Mouse (Mus musculus) heart, postnatal 0 days (tissue): ENCODE measurements around the gene Sbno2. TPM values are rescaled to one million over a fixed set of nuclear protein-coding genes. Genes with fewer than 3 reads are reported as not detected.

Source experiments
- ATAC-seq: fragments of 200-750 bp; cut with Nextera tagmentation; 2 replicates; pipeline ENCODE4 v1.8.0; 2017; ENCODE audit warnings: low read depth, moderate number of reproducible peaks, moderate library complexity; ENCODE audit not compliant: insufficient read depth
- DNase-seq: peaks from one replicate; pipeline ENCODE4 v3.0.0-alpha.2; 2016; ENCODE audit warnings: low spot score
- H3K27ac ChIP-seq: fragments of 300-500 bp; sonication (generic); 2 replicates; pipeline ENCODE4 v1.5.1; 2014; ENCODE audit warnings: low read depth, mild to moderate bottlenecking
- H3K27me3 ChIP-seq: fragments of 300-500 bp; sonication (generic); 2 replicates; pipeline ENCODE4 v1.6.1; 2014; ENCODE audit warnings: low read length, mixed read lengths; ENCODE audit not compliant: control insufficient read depth, insufficient read depth
- H3K36me3 ChIP-seq: fragments of 300-500 bp; sonication (generic); replicated peaks from 2 replicates; pipeline ENCODE4 v1.6.1; 2014; ENCODE audit warnings: low read length, mixed read lengths; ENCODE audit not compliant: control insufficient read depth, insufficient read depth
- H3K4me1 ChIP-seq: fragments of 300-500 bp; sonication (generic); 2 replicates; pipeline ENCODE4 v1.6.1; 2014; ENCODE audit warnings: antibody characterized with exemption; ENCODE audit not compliant: control insufficient read depth, insufficient read depth
- H3K4me2 ChIP-seq: fragments of 300-500 bp; sonication (generic); 2 replicates; pipeline ENCODE4 v1.6.1; 2014; ENCODE audit warnings: low read depth, mild to moderate bottlenecking, low read length, moderate library complexity
- H3K4me3 ChIP-seq: fragments of 300-500 bp; sonication (generic); 2 replicates; pipeline ENCODE4 v1.5.1; 2014; ENCODE audit warnings: low read depth, low read length
- H3K9ac ChIP-seq: fragments of 300-500 bp; sonication (generic); replicated peaks from 2 replicates; pipeline ENCODE4 v1.6.1; 2014; ENCODE audit warnings: low read depth, low read length, mixed read lengths
- H3K9me3 ChIP-seq: fragments of 300-500 bp; sonication (generic); replicated peaks from 2 replicates; pipeline ENCODE4 v1.6.1; 2016; ENCODE audit warnings: low read length; ENCODE audit not compliant: control insufficient read depth
- CTCF ChIP-seq: IDR thresholded peaks from 2 replicates; pipeline ENCODE4 v1.5.1; 2016; ENCODE audit warnings: antibody characterized with exemption, control low read depth, low read depth
- EP300 ChIP-seq: IDR thresholded peaks from 2 replicates; pipeline ENCODE4 v1.6.1; 2016; ENCODE audit warnings: antibody characterized with exemption, low read depth
- whole genome bisulfite sequencing: fragments of 180-500 bp; shearing (Covaris S2); extraction: QIAGEN DNeasy Blood & Tissue Kit; methylation state at CpG from one replicate; pipeline ENCODE4 v1.1.7; 2014; 5-methylcytosine and 5-hydroxymethylcytosine counted together
- polyA plus RNA-seq: library from polyadenylated mRNA; unstranded; fragments of >200 nt; fragmentation: Nextera tagmentation; extraction: Ambion mirVana; gene quantifications from 2 replicates; pipeline ENCODE4 v1.2.1, GENCODE M21; 2015
- total RNA-seq: library from RNA; depleted of rRNA; stranded (reverse); fragments of >200 nt; gene quantifications from 2 replicates; pipeline ENCODE4 v1.2.3, GENCODE M21; 2014; ENCODE audit warnings: low replicate concordance; rRNA removed

Sbno2 gene
- total RNA-seq (21.1 and 22.0 TPM in 2 replicates), polyA plus RNA-seq (5.9 and 6.3 TPM in 2 replicates)

GRCm38 (mm10) chr10:80105460-80105859 lies at the start of gene Sbno2:
Sbno2 (minus strand) TSS chr10:80105571.
- no peak within 1 kb of the TSS for H3K4me2 ChIP-seq
- peaks cover 10% of the 10 kb centered on the region for H3K4me1 ChIP-seq
- TF ChIP-seq EP300: no peak
- TF ChIP-seq CTCF: no peak
- DNase-seq: no peak
- ATAC-seq: no peak
- no peak within 1 kb of the TSS for H3K4me3 ChIP-seq
- no peaks in the 10 kb centered on the region for H3K9me3 ChIP-seq
- no peak within 1 kb of the TSS for H3K9ac ChIP-seq
- H3K36me3 ChIP-seq: no peaks in the 10 kb centered on the region
- 74% methylated on average over 5 of the region's 5 CpGs for WGBS
- H3K27me3 ChIP-seq: no peaks in the 10 kb centered on the region
- no peak within 1 kb of the TSS for H3K27ac ChIP-seq

- H3K9me3 ChIP-seq: no peaks in the 10 kb centered on the region
- TF ChIP-seq CTCF: no peak
- peaks cover 68% of the 10 kb centered on the region for H3K36me3 ChIP-seq
- no peak overlapping the region for H3K9ac ChIP-seq
- H3K4me2 ChIP-seq: no peak overlapping the region
- no peaks in the 10 kb centered on the region for H3K27me3 ChIP-seq
- 81% methylated on average over 7 of the region's 7 CpGs for whole genome bisulfite sequencing
- H3K4me1 ChIP-seq: peaks cover 43% of the 10 kb centered on the region
- 0 out of 2 replicates have a peak overlapping the region, but pooled peaks have one; percentile 16 for H3K27ac ChIP-seq
- H3K4me3 ChIP-seq: no peak overlapping the region
- DNase-seq (no peak), ATAC-seq (no peak)
Observed at GRCm38 (mm10) chr10:80154384-80154783, 49.0 kb upstream of the Sbno2 start.

- Histone ChIP-seq H3K36me3 (peaks cover 68% of the 10 kb centered on the region), H3K4me2 (no peak overlapping the region), H3K4me3 (no peak overlapping the region), H3K9ac (no peak overlapping the region; the same call in 1 of the 2 replicates), H3K9me3 (no peaks in the 10 kb centered on the region), H3K27ac (peak overlapping the region; percentile 99), H3K27me3 (no peaks in the 10 kb centered on the region), H3K4me1 (peaks cover 36% of the 10 kb centered on the region)
- DNase-seq (no peak), ATAC-seq (no peak)
- 87% methylated on average over 19 of the region's 19 CpGs for WGBS
- TF ChIP-seq EP300: no peak
- no peak for TF ChIP-seq CTCF
Observed at GRCm38 (mm10) chr10:80153713-80154112, 48.3 kb upstream of the Sbno2 start.

- TF ChIP-seq CTCF (no peak), EP300 (no peak)
- Histone ChIP-seq H3K9ac (peak overlapping the region; percentile 95), H3K4me3 (peak overlapping the region; percentile 90), H3K27me3 (no peaks in the 10 kb centered on the region), H3K4me2 (peak overlapping the region; percentile 85), H3K4me1 (peaks cover 34% of the 10 kb centered on the region), H3K9me3 (no peaks in the 10 kb centered on the region), H3K27ac (peak overlapping the region; percentile 99), H3K36me3 (peaks cover 68% of the 10 kb centered on the region)
- 30% methylated on average over 3 of the region's 3 CpGs for WGBS
- no peak for DNase-seq
- no peak for ATAC-seq
Observed at GRCm38 (mm10) chr10:80152873-80153260, 47.5 kb upstream of the Sbno2 start.

GRCm38 (mm10) chr10:80152071-80152872 lies 46.9 kb upstream of the Sbno2 start:
- peaks cover 63% of the 10 kb centered on the region for H3K36me3 ChIP-seq
- peak; percentile 80 for DNase-seq
- peak overlapping the region; percentile 95 for H3K9ac ChIP-seq
- peaks cover 37% of the 10 kb centered on the region for H3K4me1 ChIP-seq
- H3K4me2 ChIP-seq: peak overlapping the region; percentile 85
- peak overlapping the region; percentile 90 for H3K4me3 ChIP-seq
- H3K27ac ChIP-seq: peak overlapping the region; percentile 99
- TF ChIP-seq CTCF (no peak), EP300 (no peak)
- WGBS: 5% methylated on average over 15 of the region's 15 CpGs
- H3K27me3 ChIP-seq: no peaks in the 10 kb centered on the region
- H3K9me3 ChIP-seq: no peaks in the 10 kb centered on the region
- ATAC-seq: no peak
